ENCODE assay signal across 24 mouse cellular contexts in genomic region chr7:13303372-13303771, GRCm38 (mm10). TPM values are rescaled to one million over a fixed set of nuclear protein-coding genes. Genes with fewer than 3 reads are reported as not detected.
"Had no signal": no experiment of that assay in that cellular context is flagged by ENCODE, and none has a peak within 500 bp of the region (broad histone marks: within the 10 kb centered on the region; RNA-seq: fewer than 3 reads in every experiment).

No protein-coding gene starts in this region.

- H3K27me3 ChIP-seq: heart, embryonic 12.5 days; hindbrain, embryonic 12.5 days; intestine, embryonic 15.5 days; limb, embryonic 12.5 days; liver, embryonic 13.5 days had no signal

- DNase-seq: gastrocnemius, postnatal 10 days; gastrocnemius, postnatal 25 days; heart, postnatal 10 days; heart, postnatal 4 days; kidney, adult 11 months; kidney, adult 8-10 months; kidney, postnatal 10 days; kidney, postnatal 25 days; kidney, postnatal 4 days; liver; liver, embryonic 13.5 days had no signal

- H3K27ac ChIP-seq: heart, embryonic 10.5 days; hindbrain, embryonic 10.5 days; hindbrain, embryonic 12.5 days; hindbrain, embryonic 14.5 days; intestine, embryonic 15.5 days; layer of hippocampus, adult 2 months; left cerebral cortex, adult 2 months; limb, embryonic 10.5 days; limb, embryonic 12.5 days; liver, embryonic 13.5 days had no signal

- H3K4me2 ChIP-seq: heart, embryonic 12.5 days; hindbrain, embryonic 12.5 days; hindbrain, embryonic 14.5 days; intestine, embryonic 15.5 days; limb, embryonic 12.5 days; liver, embryonic 11.5 days; liver, embryonic 13.5 days had no signal

- H3K9ac ChIP-seq: heart, embryonic 12.5 days; hindbrain, embryonic 12.5 days; hindbrain, embryonic 14.5 days; intestine, embryonic 15.5 days; limb, embryonic 12.5 days; liver, embryonic 13.5 days had no signal

- ATAC-seq: hindbrain, embryonic 16.5 days; intestine, embryonic 15.5 days had no signal

- H3K4me1 ChIP-seq: heart, embryonic 10.5 days; heart, embryonic 12.5 days; hindbrain, embryonic 10.5 days; hindbrain, embryonic 12.5 days; intestine, embryonic 15.5 days; limb, embryonic 10.5 days; limb, embryonic 12.5 days; liver, embryonic 13.5 days had no signal

- H3K4me3 ChIP-seq: heart, embryonic 10.5 days; heart, embryonic 12.5 days; hindbrain, embryonic 10.5 days; hindbrain, embryonic 12.5 days; intestine, embryonic 15.5 days; layer of hippocampus, adult 2 months; left cerebral cortex, adult 2 months; limb, embryonic 10.5 days; limb, embryonic 12.5 days; liver, embryonic 13.5 days had no signal

- H3K9me3 ChIP-seq: heart, embryonic 10.5 days; heart, embryonic 12.5 days; hindbrain, embryonic 10.5 days; hindbrain, embryonic 12.5 days; intestine, embryonic 15.5 days; limb, embryonic 10.5 days; limb, embryonic 12.5 days; liver, embryonic 13.5 days had no signal

RNA-seq across cellular contexts. Expression of gene Pla2g4c, which starts 21.1 kb away (rescaled TPM):
- total RNA-seq: gastrocnemius, adult 18-20 months had no signal
